Mouse (Mus musculus): Measurements from ENCODE around the gene Mbnl1. TPM values are rescaled to one million over a fixed set of nuclear protein-coding genes. Genes with fewer than 3 reads are reported as not detected.

Mbnl1 gene
- polyA plus RNA-seq, 1 experiment: 730 TPM

- Histone ChIP-seq H3K4me3 (ENCODE audit: insufficient read depth, low read length) (no peak overlapping the region), H3K4me1 (ENCODE audit: control insufficient read depth, insufficient read depth, low read length) (peaks cover 22% of the 10 kb centered on the region), H3K27ac (ENCODE audit: insufficient read depth, low read depth, low read length) (no peak overlapping the region)
- TF ChIP-seq POLR2A (IDR thresholded peaks at IDR 0.05; ENCODE audit: borderline replicate concordance, low read depth, low read length): no peak
- no peak for TF ChIP-seq CTCF (IDR thresholded peaks at IDR 0.05; ENCODE audit: low read depth, low read length)
These were observed 87.1 kb downstream of the Mbnl1 start for GRCm38 (mm10) chr3:60559762-60560161.

GRCm38 (mm10) chr3:60563529-60564243, 91.1 kb downstream of the Mbnl1 start:
- Histone ChIP-seq H3K4me3 (ENCODE audit: insufficient read depth, low read length) (no peak overlapping the region), H3K27ac (ENCODE audit: insufficient read depth, low read depth, low read length) (no peak overlapping the region), H3K4me1 (ENCODE audit: control insufficient read depth, insufficient read depth, low read length) (peaks cover 26% of the 10 kb centered on the region)
- TF ChIP-seq POLR2A (IDR thresholded peaks at IDR 0.05; ENCODE audit: borderline replicate concordance, low read depth, low read length) (no peak), CTCF (IDR thresholded peaks at IDR 0.05; ENCODE audit: low read depth, low read length) (no peak)

GRCm38 (mm10) chr3:60564244-60564643, 91.6 kb downstream of the Mbnl1 start:
- H3K27ac ChIP-seq (ENCODE audit: insufficient read depth, low read depth, low read length): no peak overlapping the region
- H3K4me1 ChIP-seq (ENCODE audit: control insufficient read depth, insufficient read depth, low read length): peaks cover 24% of the 10 kb centered on the region
- no peak overlapping the region for H3K4me3 ChIP-seq (ENCODE audit: insufficient read depth, low read length)
- TF ChIP-seq CTCF (IDR thresholded peaks at IDR 0.05; ENCODE audit: low read depth, low read length) (no peak), POLR2A (IDR thresholded peaks at IDR 0.05; ENCODE audit: borderline replicate concordance, low read depth, low read length) (no peak)

- H3K4me1 ChIP-seq (ENCODE audit: control insufficient read depth, insufficient read depth, low read length): peaks cover 27% of the 10 kb centered on the region
- no peak overlapping the region for H3K4me3 ChIP-seq (ENCODE audit: insufficient read depth, low read length)
- H3K27ac ChIP-seq (ENCODE audit: insufficient read depth, low read depth, low read length): no peak overlapping the region
- TF ChIP-seq CTCF (IDR thresholded peaks at IDR 0.05; ENCODE audit: low read depth, low read length) (no peak), POLR2A (IDR thresholded peaks at IDR 0.05; ENCODE audit: borderline replicate concordance, low read depth, low read length) (no peak)
These were observed 92.6 kb downstream of the Mbnl1 start for GRCm38 (mm10) chr3:60565204-60565603.

GRCm38 (mm10) chr3:60565950-60566349, 93.3 kb downstream of the Mbnl1 start:
- Histone ChIP-seq H3K4me1 (ENCODE audit: control insufficient read depth, insufficient read depth, low read length) (peaks cover 27% of the 10 kb centered on the region), H3K27ac (ENCODE audit: insufficient read depth, low read depth, low read length) (no peak overlapping the region), H3K4me3 (ENCODE audit: insufficient read depth, low read length) (no peak overlapping the region)
- TF ChIP-seq CTCF (IDR thresholded peaks at IDR 0.05; ENCODE audit: low read depth, low read length): no peak
- no peak for TF ChIP-seq POLR2A (IDR thresholded peaks at IDR 0.05; ENCODE audit: borderline replicate concordance, low read depth, low read length)

GRCm38 (mm10) chr3:60568171-60568684, 95.6 kb downstream of the Mbnl1 start:
- TF ChIP-seq POLR2A (IDR thresholded peaks at IDR 0.05; ENCODE audit: borderline replicate concordance, low read depth, low read length): no peak
- no peak for TF ChIP-seq CTCF (IDR thresholded peaks at IDR 0.05; ENCODE audit: low read depth, low read length)
- Histone ChIP-seq H3K4me1 (ENCODE audit: control insufficient read depth, insufficient read depth, low read length) (peaks cover 34% of the 10 kb centered on the region), H3K27ac (ENCODE audit: insufficient read depth, low read depth, low read length) (no peak overlapping the region), H3K4me3 (ENCODE audit: insufficient read depth, low read length) (no peak overlapping the region)

- TF ChIP-seq POLR2A (IDR thresholded peaks at IDR 0.05; ENCODE audit: borderline replicate concordance, low read depth, low read length): no peak
- Histone ChIP-seq H3K27ac (ENCODE audit: insufficient read depth, low read depth, low read length) (peak overlapping the region; percentile 72), H3K4me1 (ENCODE audit: control insufficient read depth, insufficient read depth, low read length) (peaks cover 36% of the 10 kb centered on the region), H3K4me3 (ENCODE audit: insufficient read depth, low read length) (no peak overlapping the region)
These were observed 96.4 kb downstream of the Mbnl1 start for GRCm38 (mm10) chr3:60568801-60569568.

- peak overlapping the region; percentile 72 for H3K27ac ChIP-seq (ENCODE audit: insufficient read depth, low read depth, low read length)
- no peak overlapping the region for H3K4me3 ChIP-seq (ENCODE audit: insufficient read depth, low read length)
- no peak for TF ChIP-seq POLR2A (IDR thresholded peaks at IDR 0.05; ENCODE audit: borderline replicate concordance, low read depth, low read length)
- no peak for TF ChIP-seq CTCF (IDR thresholded peaks at IDR 0.05; ENCODE audit: low read depth, low read length)
- H3K4me1 ChIP-seq (ENCODE audit: control insufficient read depth, insufficient read depth, low read length): peaks cover 40% of the 10 kb centered on the region
These were observed 97.2 kb downstream of the Mbnl1 start for GRCm38 (mm10) chr3:60569781-60570180.

- Histone ChIP-seq H3K27ac (ENCODE audit: insufficient read depth, low read depth, low read length) (peak overlapping the region; percentile 77), H3K4me1 (ENCODE audit: control insufficient read depth, insufficient read depth, low read length) (peaks cover 40% of the 10 kb centered on the region)
These were observed 97.9 kb downstream of the Mbnl1 start for GRCm38 (mm10) chr3:60570491-60571022.

GRCm38 (mm10) chr3:60571493-60571892, 98.9 kb downstream of the Mbnl1 start:
- no peak overlapping the region for H3K4me3 ChIP-seq (ENCODE audit: insufficient read depth, low read length)
- H3K27ac ChIP-seq (ENCODE audit: insufficient read depth, low read depth, low read length): peak overlapping the region; percentile 70
- TF ChIP-seq CTCF (IDR thresholded peaks at IDR 0.05; ENCODE audit: low read depth, low read length) (no peak), POLR2A (IDR thresholded peaks at IDR 0.05; ENCODE audit: borderline replicate concordance, low read depth, low read length) (no peak)
- H3K4me1 ChIP-seq (ENCODE audit: control insufficient read depth, insufficient read depth, low read length): peaks cover 41% of the 10 kb centered on the region

More at GRCm38 (mm10) chr3:60570491-60571022, 97.9 kb downstream of the Mbnl1 start:
- H3K4me3 ChIP-seq (ENCODE audit: insufficient read depth, low read length): no peak overlapping the region
- TF ChIP-seq CTCF (IDR thresholded peaks at IDR 0.05; ENCODE audit: low read depth, low read length) (no peak), POLR2A (IDR thresholded peaks at IDR 0.05; ENCODE audit: borderline replicate concordance, low read depth, low read length) (no peak)

Measured in bone marrow macrophage, adult 2 months (primary cell).